Mouse (Mus musculus) CH12.LX (cell line): ENCODE results near the gene Gas1. TPM values are rescaled to one million over a fixed set of nuclear protein-coding genes. Genes with fewer than 3 reads are reported as not detected.

Source experiments
- DNase-seq: peaks from one replicate; pipeline ENCODE4 v3.0.0-alpha.2; 2013; ENCODE audit errors: extremely low read depth
- H3K27ac ChIP-seq: 2 replicates; pipeline ENCODE4 v1.5.1; 2012; ENCODE audit warnings: low read depth, mild to moderate bottlenecking, control low read depth, moderate library complexity; ENCODE audit not compliant: insufficient read depth
- H3K27me3 ChIP-seq: replicated peaks from 2 replicates; pipeline ENCODE3; 2012; ENCODE audit warnings: inconsistent platforms
- H3K36me3 ChIP-seq, 2 experiments: replicated peaks in 1 of 2; 2 replicates each; pipeline versions ENCODE3 to v1.6.1; 2012; ENCODE audit warnings: inconsistent platforms in 1 of 2, low read length in 1 of 2, mild to moderate bottlenecking in 1 of 2, mixed read lengths in 1 of 2, moderate library complexity in 1 of 2; ENCODE audit not compliant: control insufficient read depth in 1 of 2, insufficient read depth in 1 of 2
- H3K4me1 ChIP-seq, 2 experiments: 2 replicates each; pipeline ENCODE4 v1.6.1; 2012; ENCODE audit warnings: inconsistent platforms in 1 of 2, moderate library complexity in 1 of 2; ENCODE audit not compliant: insufficient read depth in 2 of 2, control insufficient read depth in 1 of 2
- H3K4me2 ChIP-seq: 2 replicates; pipeline ENCODE4 v1.6.1; 2012; ENCODE audit warnings: low read depth, mild to moderate bottlenecking, control low read depth; ENCODE audit not compliant: poor library complexity, insufficient read depth, severe bottlenecking
- H3K4me3 ChIP-seq, 3 experiments: fragments of 150-350 bp in 1 of 3; sonication (generic) in 1 of 3; replicated peaks in 1 of 3; 2 replicates each; pipeline versions ENCODE3 to v1.5.1; 2011 to 2012; ENCODE audit warnings: low read depth in 2 of 3, low read length in 2 of 3, mild to moderate bottlenecking in 2 of 3, moderate library complexity in 2 of 3, control low read depth in 1 of 3, improper control_type of control experiment in 1 of 3, inconsistent platforms in 1 of 3, mixed read lengths in 1 of 3; ENCODE audit not compliant: poor library complexity in 1 of 3
- H3K79me2 ChIP-seq: replicated peaks from 2 replicates; pipeline ENCODE4 v1.6.1; 2012; ENCODE audit warnings: mild to moderate bottlenecking, moderate library complexity; ENCODE audit not compliant: control insufficient read depth, poor library complexity, insufficient read depth, severe bottlenecking; ENCODE audit errors: extremely low read depth
- H3K9ac ChIP-seq: 2 replicates; pipeline ENCODE4 v1.6.1; 2012; ENCODE audit warnings: low read depth, mild to moderate bottlenecking, control low read depth, moderate library complexity; ENCODE audit not compliant: insufficient read depth
- H3K9me3 ChIP-seq: replicated peaks from 2 replicates; pipeline ENCODE3; 2012; ENCODE audit warnings: low read length, inconsistent platforms, mixed read lengths
- BHLHE40 ChIP-seq: IDR thresholded peaks from 2 replicates; pipeline ENCODE4 v1.6.1; 2011; ENCODE audit warnings: mild to moderate bottlenecking, low read depth, low read length, improper control_type of control experiment
- CHD1 ChIP-seq: IDR thresholded peaks from 2 replicates; pipeline ENCODE4 v1.6.1; 2012; ENCODE audit warnings: low read depth, low read length, improper control_type of control experiment, inconsistent platforms
- CTCF ChIP-seq, 2 experiments: IDR thresholded peaks in 1 of 2; conservative IDR thresholded peaks in 1 of 2; 2 replicates each; pipeline ENCODE4 v1.5.1; 2011 to 2012; ENCODE audit warnings: low read depth in 2 of 2, low read length in 2 of 2, improper control_type of control experiment in 1 of 2, inconsistent platforms in 1 of 2, mild to moderate bottlenecking in 1 of 2, moderate library complexity in 1 of 2
- E2F4 ChIP-seq: IDR thresholded peaks from 2 replicates; pipeline ENCODE4 v1.6.1; 2011; ENCODE audit warnings: low read depth, low read length, improper control_type of control experiment; ENCODE audit not compliant: insufficient replicate concordance
- ELF1 ChIP-seq: IDR thresholded peaks from 2 replicates; pipeline ENCODE4 v1.6.1; 2014; ENCODE audit warnings: low read depth, mild to moderate bottlenecking, inconsistent platforms, low read length, improper control_type of control experiment
- ETS1 ChIP-seq: conservative IDR thresholded peaks from 2 replicates; pipeline ENCODE4 v1.6.1; 2012; ENCODE audit warnings: low read depth, mild to moderate bottlenecking, inconsistent platforms, low read length, improper control_type of control experiment, moderate library complexity
- GABPA ChIP-seq: IDR thresholded peaks from 2 replicates; pipeline ENCODE4 v1.6.1; 2012; ENCODE audit warnings: low read depth, low read length, improper control_type of control experiment, inconsistent platforms; ENCODE audit not compliant: insufficient replicate concordance
- HCFC1 ChIP-seq: IDR thresholded peaks from 2 replicates; pipeline ENCODE4 v1.6.1; 2012; ENCODE audit warnings: low read depth, mild to moderate bottlenecking, inconsistent platforms, low read length, improper control_type of control experiment
- IRF4 ChIP-seq: IDR thresholded peaks from 2 replicates; pipeline ENCODE4 v1.6.1; 2014; ENCODE audit warnings: low read depth, mild to moderate bottlenecking, inconsistent platforms, low read length, improper control_type of control experiment
- JUND ChIP-seq: conservative IDR thresholded peaks from 2 replicates; pipeline ENCODE4 v1.6.1; 2011; ENCODE audit warnings: low read depth, low read length, improper control_type of control experiment
- MAFK ChIP-seq: IDR thresholded peaks from 2 replicates; pipeline ENCODE4 v1.6.1; 2011; ENCODE audit warnings: low read length, improper control_type of control experiment; ENCODE audit not compliant: insufficient replicate concordance
- MAX ChIP-seq: IDR thresholded peaks from 2 replicates; pipeline ENCODE4 v1.6.1; 2011; ENCODE audit warnings: low read length, improper control_type of control experiment
- MAZ ChIP-seq: IDR thresholded peaks from 2 replicates; pipeline ENCODE4 v1.6.1; 2012; ENCODE audit warnings: low read depth, mild to moderate bottlenecking, inconsistent platforms, low read length, improper control_type of control experiment, moderate library complexity
- MXI1 ChIP-seq: IDR thresholded peaks from 2 replicates; pipeline ENCODE4 v1.6.1; 2011; ENCODE audit warnings: mild to moderate bottlenecking, low read depth, low read length, improper control_type of control experiment
- MYC ChIP-seq: IDR thresholded peaks from 2 replicates; pipeline ENCODE4 v1.6.1; 2011; ENCODE audit warnings: low read depth, mild to moderate bottlenecking, improper control_type of control experiment, low read length
- NELFE ChIP-seq: IDR thresholded peaks from 2 replicates; pipeline ENCODE4 v1.6.1; 2011; ENCODE audit warnings: low read depth, low read length, improper control_type of control experiment
- NRF1 ChIP-seq: IDR thresholded peaks from 2 replicates; pipeline ENCODE4 v1.6.1; 2014; ENCODE audit warnings: low read depth, mild to moderate bottlenecking, inconsistent platforms, low read length, improper control_type of control experiment, moderate library complexity
- PAX5 ChIP-seq: IDR thresholded peaks from 2 replicates; pipeline ENCODE4 v1.6.1; 2012; ENCODE audit warnings: low read length, inconsistent platforms, mixed read lengths
- POLR2AphosphoS2 ChIP-seq: IDR thresholded peaks from 2 replicates; pipeline ENCODE4 v1.6.1; 2011; ENCODE audit warnings: low read depth, low read length, improper control_type of control experiment
- RAD21 ChIP-seq: IDR thresholded peaks from 2 replicates; pipeline ENCODE4 v1.6.1; 2011; ENCODE audit warnings: low read depth, mild to moderate bottlenecking, low read length, improper control_type of control experiment, moderate library complexity
- RCOR1 ChIP-seq: conservative IDR thresholded peaks from 2 replicates; pipeline ENCODE4 v1.6.1; 2012; ENCODE audit warnings: low read depth, mild to moderate bottlenecking, inconsistent platforms, low read length, improper control_type of control experiment
- SMC3 ChIP-seq: IDR thresholded peaks from 2 replicates; pipeline ENCODE4 v1.6.1; 2011; ENCODE audit warnings: low read depth, low read length, improper control_type of control experiment
- TBP ChIP-seq: conservative IDR thresholded peaks from 2 replicates; pipeline ENCODE4 v1.6.1; 2011; ENCODE audit warnings: low read depth, low read length, improper control_type of control experiment
- UBTF ChIP-seq: IDR thresholded peaks from 2 replicates; pipeline ENCODE4 v1.6.1; 2012; ENCODE audit warnings: low read depth, mild to moderate bottlenecking, inconsistent platforms, low read length, improper control_type of control experiment, moderate library complexity
- USF1 ChIP-seq: IDR thresholded peaks from 2 replicates; pipeline ENCODE4 v1.6.1; 2014; ENCODE audit warnings: low read depth, mild to moderate bottlenecking, inconsistent platforms, low read length, improper control_type of control experiment
- USF2 ChIP-seq: conservative IDR thresholded peaks from 2 replicates; pipeline ENCODE4 v1.6.1; 2011; ENCODE audit warnings: low read depth, low read length, improper control_type of control experiment
- ZKSCAN1 ChIP-seq: IDR thresholded peaks from 2 replicates; pipeline ENCODE4 v1.6.1; 2012; ENCODE audit warnings: low read depth, inconsistent platforms, low read length, improper control_type of control experiment, borderline replicate concordance
- ZMIZ1 ChIP-seq: IDR thresholded peaks from 2 replicates; pipeline ENCODE4 v1.6.1; 2012; ENCODE audit warnings: low read depth, mild to moderate bottlenecking, inconsistent platforms, low read length, improper control_type of control experiment
- ZNF384 ChIP-seq: IDR thresholded peaks from 2 replicates; pipeline ENCODE4 v1.6.1; 2012; ENCODE audit warnings: low read depth, low read length, improper control_type of control experiment, inconsistent platforms
- dilution Hi-C: fragments of 300-500 bp; cut with MboI; formaldehyde crosslinking; loops from 2 replicates; pipeline ENCODE4 v1.14.3; 2020; ENCODE audit warnings: low sequenced_read_pairs; ENCODE audit not compliant: extremely low pct_unique_long_range_greater_than_20kb, extremely low pct_ligation_motif_present
- in situ Hi-C: fragments of 300-500 bp; cut with MboI; formaldehyde crosslinking; loops from 3 replicates; pipeline ENCODE4 v1.14.3; 2019; ENCODE audit warnings: low sequenced_read_pairs, low pct_ligation_motif_present, low pct_unique_long_range_greater_than_20kb, mixed read lengths
- polyA plus RNA-seq: library from polyadenylated mRNA; unstranded; fragments of >175 nt; gene quantifications from 2 replicates; pipeline ENCODE4 v1.2.1, GENCODE M21; 2012; ENCODE audit warnings: low read depth; ENCODE audit not compliant: insufficient read length
- total RNA-seq, 2 experiments: library from RNA; depleted of rRNA; stranded (reverse); fragments of 300-350 nt in 1 of 2; fragments of >200 nt in 1 of 2; gene quantifications; 2 replicates each; pipeline ENCODE4 v1.2.3; 2012 to 2014

Gas1 gene
- total and polyA plus RNA-seq, 3 experiments: not detected

GRCm38 (mm10) chr13:60148235-60148634, 28.9 kb downstream of the Gas1 start:
- no peak overlapping the region for H3K4me2 ChIP-seq
- H3K4me1 ChIP-seq: no peaks in the 10 kb centered on the region
- H3K27ac ChIP-seq: no peak overlapping the region
- dilution Hi-C loops (no loop called here), in situ Hi-C loops (no loop called here)
- no peak for DNase-seq
- no peak overlapping the region for H3K4me3 ChIP-seq
- H3K36me3 ChIP-seq: no peaks in the 10 kb centered on the region
- H3K27me3 ChIP-seq: no peaks in the 10 kb centered on the region
- H3K79me2 ChIP-seq: no peaks in the 10 kb centered on the region
- TF ChIP-seq PAX5: no peak
- TF ChIP-seq RCOR1: no peak
- TF ChIP-seq RAD21: no peak
- no peak for TF ChIP-seq IRF4
- TF ChIP-seq USF2: no peak
- no peak for TF ChIP-seq BHLHE40
- no peak for TF ChIP-seq ETS1
- TF ChIP-seq ZNF384: no peak
- no peak for TF ChIP-seq NELFE
- TF ChIP-seq POLR2AphosphoS2: no peak
- TF ChIP-seq JUND: no peak
- no peak for TF ChIP-seq GABPA
- TF ChIP-seq NRF1: no peak
- no peak for TF ChIP-seq USF1
- H3K9ac ChIP-seq: no peak overlapping the region
- H3K9me3 ChIP-seq: peaks cover 80% of the 10 kb centered on the region

- no peak overlapping the region for H3K4me3 ChIP-seq
- no peaks in the 10 kb centered on the region for H3K27me3 ChIP-seq
- no peak overlapping the region for H3K27ac ChIP-seq
- TF ChIP-seq HCFC1: no peak
- TF ChIP-seq RAD21: no peak
- no peak for TF ChIP-seq RCOR1
- TF ChIP-seq MAX: no peak
- TF ChIP-seq E2F4: no peak
- no peak for TF ChIP-seq MAFK
- no peak for TF ChIP-seq PAX5
- no peak for TF ChIP-seq CTCF (conservative IDR thresholded peaks at IDR 0.05 in 1 of 2, IDR thresholded peaks at IDR 0.05 in 1 of 2; ENCODE audit: low read depth in 2 of 2, low read length in 2 of 2)
- no peak for TF ChIP-seq CHD1
- no peak for TF ChIP-seq SMC3
- TF ChIP-seq JUND: no peak
- TF ChIP-seq UBTF: no peak
- no peak for TF ChIP-seq MAZ
- TF ChIP-seq TBP: no peak
- TF ChIP-seq MXI1: no peak
- no peak for TF ChIP-seq ZKSCAN1
- TF ChIP-seq MYC: no peak
- no peak for TF ChIP-seq ZMIZ1
- no peak for TF ChIP-seq ELF1
- no peak for TF ChIP-seq ETS1
- H3K9me3 ChIP-seq: peaks cover 81% of the 10 kb centered on the region
- H3K4me1 ChIP-seq: no peaks in the 10 kb centered on the region
- no peak overlapping the region for H3K4me2 ChIP-seq
- no peak overlapping the region for H3K9ac ChIP-seq
- H3K79me2 ChIP-seq: no peaks in the 10 kb centered on the region
- dilution Hi-C loops: no loop called here
- in situ Hi-C loops: no loop called here
- DNase-seq: no peak
- no peaks in the 10 kb centered on the region for H3K36me3 ChIP-seq
Observed at GRCm38 (mm10) chr13:60147857-60148181, 29.3 kb downstream of the Gas1 start.
